Mouse (Mus musculus) stomach, embryonic 14.5 days (tissue): ENCODE measurements at regions not wholly inside any gene's neighbourhood (a gene's known extent, or its start where the extent isn't known, plus 50 kb on each side); places are given as distances from the start of the nearest gene placed in this dataset.

Source experiments
- ATAC-seq: fragments of 200-750 bp; cut with Nextera tagmentation; 2 replicates; pipeline ENCODE4 v1.8.0; 2017; ENCODE audit warnings: low read depth, moderate TSS enrichment; ENCODE audit not compliant: insufficient number of reproducible peaks, insufficient read depth, low FRiP score
- H3K27ac ChIP-seq: fragments of 300-500 bp; sonication (generic); 2 replicates; pipeline ENCODE4 v1.5.1; 2014; ENCODE audit warnings: mild to moderate bottlenecking, low read length, moderate library complexity, mixed read lengths
- H3K27me3 ChIP-seq: fragments of 300-500 bp; sonication (generic); 2 replicates; pipeline ENCODE4 v1.6.1; 2014; ENCODE audit warnings: low read length, control low read depth, mixed read lengths; ENCODE audit not compliant: control insufficient read depth, insufficient read depth
- H3K36me3 ChIP-seq: fragments of 300-500 bp; sonication (generic); 2 replicates; pipeline ENCODE4 v1.6.1; 2014; ENCODE audit warnings: mild to moderate bottlenecking, control low read depth, low read length, moderate library complexity, mixed read lengths; ENCODE audit not compliant: control insufficient read depth, insufficient read depth
- H3K4me1 ChIP-seq: fragments of 300-500 bp; sonication (generic); 2 replicates; pipeline ENCODE4 v1.6.1; 2014; ENCODE audit warnings: low read length, control low read depth, mixed read lengths; ENCODE audit not compliant: control insufficient read depth, insufficient read depth
- H3K4me2 ChIP-seq: fragments of 300-500 bp; sonication (generic); replicated peaks from 2 replicates; pipeline ENCODE4 v1.6.1; 2014; ENCODE audit warnings: low read depth, low read length, control low read depth
- H3K4me3 ChIP-seq: fragments of 300-500 bp; sonication (generic); 2 replicates; pipeline ENCODE4 v1.5.1; 2014; ENCODE audit warnings: low read depth, low read length, control low read depth
- H3K9ac ChIP-seq: fragments of 300-500 bp; sonication (generic); replicated peaks from 2 replicates; pipeline ENCODE4 v1.6.1; 2014; ENCODE audit warnings: low read depth, mild to moderate bottlenecking, control low read depth, low read length, moderate library complexity, mixed read lengths
- H3K9me3 ChIP-seq: fragments of 300-500 bp; sonication (generic); 2 replicates; pipeline ENCODE4 v1.6.1; 2016; ENCODE audit warnings: low read depth, low read length, control low read depth; ENCODE audit not compliant: control insufficient read depth
- WGBS: fragments of 180-500 bp; shearing (Covaris S2); extraction: QIAGEN DNeasy Blood & Tissue Kit; methylation state at CpG from one replicate; pipeline ENCODE4 v1.1.7; 2014; 5-methylcytosine and 5-hydroxymethylcytosine counted together

GRCm38 (mm10) chr4:105282681-105283462 lies 125.7 kb downstream of the Plpp3 start:
- no peaks in the 10 kb centered on the region for H3K27me3 ChIP-seq
- no peaks in the 10 kb centered on the region for H3K36me3 ChIP-seq
- H3K27ac ChIP-seq, result no peak overlapping the region
- no peaks in the 10 kb centered on the region for H3K9me3 ChIP-seq
- peaks cover 21% of the 10 kb centered on the region; the same call in 1 of the 2 replicates for H3K4me1 ChIP-seq
- no peak overlapping the region for H3K4me3 ChIP-seq
- no peak overlapping the region for H3K4me2 ChIP-seq
- peak; percentile 56; the same call in 1 of the 2 replicates for ATAC-seq
- 22% methylated on average over 6 of the region's 6 CpGs for WGBS
- H3K9ac ChIP-seq, result no peak overlapping the region

GRCm38 (mm10) chr4:105285431-105286013 lies 128.4 kb downstream of the Plpp3 start:
- Histone ChIP-seq H3K9ac (no peak overlapping the region), H3K36me3 (no peaks in the 10 kb centered on the region), H3K27ac (no peak overlapping the region), H3K4me1 (peaks cover 21% of the 10 kb centered on the region; the same call in 1 of the 2 replicates), H3K4me3 (no peak overlapping the region), H3K4me2 (no peak overlapping the region), H3K27me3 (no peaks in the 10 kb centered on the region), H3K9me3 (no peaks in the 10 kb centered on the region)
- ATAC-seq, result no peak
- 95% methylated on average over 5 of the region's 5 CpGs for WGBS

GRCm38 (mm10) chr4:105286299-105286698 lies 129.2 kb downstream of the Plpp3 start:
- no peaks in the 10 kb centered on the region for H3K27me3 ChIP-seq
- no peak overlapping the region for H3K27ac ChIP-seq
- no peak overlapping the region for H3K9ac ChIP-seq
- no peak overlapping the region for H3K4me3 ChIP-seq
- H3K4me1 ChIP-seq, result peaks cover 21% of the 10 kb centered on the region; the same call in 1 of the 2 replicates
- H3K4me2 ChIP-seq, result no peak overlapping the region
- H3K36me3 ChIP-seq, result no peaks in the 10 kb centered on the region
- WGBS, result 73% methylated on average over 6 of the region's 6 CpGs
- no peaks in the 10 kb centered on the region for H3K9me3 ChIP-seq
- ATAC-seq, result no peak

DNA sequence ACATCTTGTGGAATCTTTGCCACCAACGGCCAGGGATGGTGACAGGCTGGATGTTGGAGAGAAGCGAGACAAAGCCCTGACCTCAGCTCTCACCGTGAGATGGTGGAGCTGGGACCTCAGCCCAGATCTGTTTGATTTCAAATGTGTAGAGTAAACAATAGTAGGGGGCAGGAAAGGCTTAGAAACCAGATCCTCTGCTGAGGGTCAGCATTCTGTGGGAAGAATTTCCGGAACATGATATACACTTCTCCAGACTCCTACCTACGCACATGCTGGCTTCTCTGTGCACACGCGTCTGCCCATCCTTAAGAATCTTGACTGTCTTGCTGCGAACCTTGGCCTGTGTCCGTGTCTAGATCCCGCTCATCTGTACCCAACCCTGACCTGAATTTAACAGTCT lies 129.7 kb downstream of the Plpp3 start:
- no peaks in the 10 kb centered on the region for H3K27me3 ChIP-seq
- WGBS, result 58% methylated on average over 10 of the region's 10 CpGs
- no peaks in the 10 kb centered on the region for H3K36me3 ChIP-seq
- H3K9ac ChIP-seq, result no peak overlapping the region
- no peaks in the 10 kb centered on the region for H3K9me3 ChIP-seq
- no peak overlapping the region for H3K27ac ChIP-seq
- no peak overlapping the region for H3K4me2 ChIP-seq
- no peak for ATAC-seq
- H3K4me1 ChIP-seq, result peaks cover 19% of the 10 kb centered on the region; the same call in 1 of the 2 replicates
- no peak overlapping the region for H3K4me3 ChIP-seq

GRCm38 (mm10) chr4:105287419-105287818 lies 130.3 kb downstream of the Plpp3 start:
- Histone ChIP-seq H3K4me2 (no peak overlapping the region), H3K27ac (no peak overlapping the region), H3K27me3 (no peaks in the 10 kb centered on the region), H3K36me3 (no peaks in the 10 kb centered on the region), H3K4me3 (no peak overlapping the region), H3K4me1 (peaks cover 13% of the 10 kb centered on the region; the same call in 1 of the 2 replicates), H3K9me3 (no peaks in the 10 kb centered on the region), H3K9ac (no peak overlapping the region)
- no peak for ATAC-seq
- 85% methylated on average over 7 of the region's 7 CpGs for WGBS

DNA sequence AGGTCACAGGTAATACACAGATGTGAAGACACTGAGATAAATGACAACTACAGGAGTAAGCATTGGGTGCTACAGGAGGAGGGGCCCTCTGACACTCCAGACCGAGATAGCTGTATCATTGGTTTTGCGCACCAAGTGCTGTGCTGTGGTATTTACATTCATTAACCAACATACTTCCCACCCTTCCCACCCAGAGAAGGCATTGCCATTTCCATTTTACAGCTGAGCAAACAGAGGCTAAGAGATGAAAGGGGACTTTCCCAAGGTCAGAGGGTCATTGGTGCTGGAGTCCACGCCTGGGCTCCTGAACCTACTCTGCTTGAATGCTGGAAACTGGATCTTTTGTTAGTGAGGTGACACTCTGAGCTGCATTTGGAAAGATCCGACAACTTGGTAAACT lies 132.5 kb downstream of the Plpp3 start:
- WGBS, result 50% methylated on average over 4 of the region's 4 CpGs
- H3K4me1 ChIP-seq, result 0 out of 2 replicates have a peak, but pooled peaks cover 5% of the 10 kb centered on the region
- no peaks in the 10 kb centered on the region for H3K36me3 ChIP-seq
- no peak overlapping the region for H3K27ac ChIP-seq
- no peak overlapping the region for H3K4me3 ChIP-seq
- no peaks in the 10 kb centered on the region for H3K9me3 ChIP-seq
- H3K9ac ChIP-seq, result no peak overlapping the region
- no peaks in the 10 kb centered on the region for H3K27me3 ChIP-seq
- ATAC-seq, result no peak
- H3K4me2 ChIP-seq, result no peak overlapping the region

GRCm38 (mm10) chr4:105290847-105291475 lies 133.8 kb downstream of the Plpp3 start:
- Histone ChIP-seq H3K4me1 (0 out of 2 replicates have a peak, but pooled peaks cover 5% of the 10 kb centered on the region), H3K9ac (no peak overlapping the region), H3K4me3 (no peak overlapping the region), H3K27me3 (no peaks in the 10 kb centered on the region), H3K9me3 (no peaks in the 10 kb centered on the region), H3K36me3 (no peaks in the 10 kb centered on the region), H3K4me2 (no peak overlapping the region), H3K27ac (no peak overlapping the region)
- 32% methylated on average over 11 of the region's 11 CpGs for WGBS
- ATAC-seq, result no peak

- Histone ChIP-seq H3K27me3 (no peaks in the 10 kb centered on the region), H3K4me2 (no peak overlapping the region), H3K9me3 (no peaks in the 10 kb centered on the region), H3K4me1 (0 out of 2 replicates have a peak, but pooled peaks cover 5% of the 10 kb centered on the region), H3K27ac (no peak overlapping the region), H3K9ac (no peak overlapping the region), H3K4me3 (no peak overlapping the region), H3K36me3 (no peaks in the 10 kb centered on the region)
- ATAC-seq, result no peak
- WGBS, result 19% methylated on average over 1 of the region's 1 CpGs
These were observed 134.4 kb downstream of the Plpp3 start for GRCm38 (mm10) chr4:105291503-105291902.
